Mouse (Mus musculus) erythroblast, adult 5-6 weeks (primary cell): ENCODE results near the gene Cdc42se1. TPM values are rescaled to one million over a fixed set of nuclear protein-coding genes. Genes with fewer than 3 reads are reported as not detected.

Source experiments
- ATAC-seq: replicated peaks from 2 replicates; pipeline ENCODE4 v1.8.0; 2016; ENCODE audit warnings: moderate number of reproducible peaks, mild to moderate bottlenecking, moderate TSS enrichment, inconsistent platforms; ENCODE audit not compliant: poor library complexity, low FRiP score, severe bottlenecking
- total RNA-seq, 2 experiments: library from RNA; stranded (forward) in 1 of 2; stranded (reverse) in 1 of 2; fragments of 150-400 nt in 1 of 2; fragments of 200-764, 138-1000 nt in 1 of 2; gene quantifications; 2 replicates each; pipeline versions ENCODE4 v1.2.3 to v1.2.4; 2015 to 2017; ENCODE audit warnings: low replicate concordance in 2 of 2

Gene Cdc42se1
- total RNA-seq, 2 experiments from 2014 or later = 21.5 to 53.4 TPM

GRCm38 (mm10) chr3:95281216-95282126 is 52.9 kb downstream of the Cdc42se1 start, which contains the start of the genes Mindy1 and Prune1:
Mindy1 (plus strand) TSS chr3:95281345.
Prune1 (minus strand) TSS chr3:95282076.
- ATAC-seq = peak; percentile 82

- ATAC-seq = peak; percentile 47
Measured at GRCm38 (mm10) chr3:95282381-95282864, 53.9 kb downstream of the Cdc42se1 start.

GRCm38 (mm10) chr3:95282865-95283588 is 54.5 kb downstream of the Cdc42se1 start:
- peak; percentile 65 for ATAC-seq

- no peak for ATAC-seq
Measured at GRCm38 (mm10) chr3:95283589-95283941, 55.0 kb downstream of the Cdc42se1 start.

GRCm38 (mm10) chr3:95284062-95284461 is 55.5 kb downstream of the Cdc42se1 start:
- no peak for ATAC-seq

GRCm38 (mm10) chr3:95284501-95285281 is 56.2 kb downstream of the Cdc42se1 start:
- ATAC-seq = no peak

GRCm38 (mm10) chr3:95285390-95285789 is 56.9 kb downstream of the Cdc42se1 start:
- no peak for ATAC-seq

Other genes starting within 250 kb of the Cdc42se1 start
- gene Zfp687, start 213.3 kb upstream of the Cdc42se1 start, total RNA-seq (2015; ENCODE audit: low replicate concordance) = 5.9 and 6.5 TPM in 2 replicates
- gene Zfp687, start 213.3 kb upstream of the Cdc42se1 start, total RNA-seq (2017; ENCODE audit: low replicate concordance) = 4.3 and 6.4 TPM in 2 replicates
- gene Psmd4, start 186.1 kb upstream of the Cdc42se1 start, total RNA-seq (2015; ENCODE audit: low replicate concordance) = 76.9 and 89.3 TPM in 2 replicates
- gene Psmd4, start 186.1 kb upstream of the Cdc42se1 start, total RNA-seq (2017; ENCODE audit: low replicate concordance) = 102 and 150 TPM in 2 replicates
- 31.5 and 42.4 TPM in 2 replicates for gene Pip5k1a, start 121.8 kb upstream of the Cdc42se1 start, total RNA-seq (2015; ENCODE audit: low replicate concordance)
- gene Pip5k1a, start 121.8 kb upstream of the Cdc42se1 start, total RNA-seq (2017; ENCODE audit: low replicate concordance) = 71.0 and 81.5 TPM in 2 replicates
- 8.5 and 19.4 TPM in 2 replicates for gene Vps72, start 117.7 kb upstream of the Cdc42se1 start, total RNA-seq (2015; ENCODE audit: low replicate concordance)
- 14.6 and 18.8 TPM in 2 replicates for gene Vps72, start 117.7 kb upstream of the Cdc42se1 start, total RNA-seq (2017; ENCODE audit: low replicate concordance)
- gene Tmod4, start 104.3 kb upstream of the Cdc42se1 start, total RNA-seq (2015; ENCODE audit: low replicate concordance) = not detected in 2 replicates
- gene Tmod4, start 104.3 kb upstream of the Cdc42se1 start, total RNA-seq (2017; ENCODE audit: low replicate concordance) = 0.17 and 3.3 TPM in 2 replicates
- 36.4 and 39.0 TPM in 2 replicates for gene Scnm1, start 94.7 kb upstream of the Cdc42se1 start, total RNA-seq (2015; ENCODE audit: low replicate concordance)
- gene Scnm1, start 94.7 kb upstream of the Cdc42se1 start, total RNA-seq (2017; ENCODE audit: low replicate concordance) = 38.9 and 39.8 TPM in 2 replicates
- 7.7 and 12.1 TPM in 2 replicates for gene Lysmd1, start 94.6 kb upstream of the Cdc42se1 start, total RNA-seq (2015; ENCODE audit: low replicate concordance)
- 11.7 and 13.7 TPM in 2 replicates for gene Lysmd1, start 94.6 kb upstream of the Cdc42se1 start, total RNA-seq (2017; ENCODE audit: low replicate concordance)
- gene Tnfaip8l2, start 86.4 kb upstream of the Cdc42se1 start, total RNA-seq (2015; ENCODE audit: low replicate concordance) = 10.2 and 17.1 TPM in 2 replicates
- gene Tnfaip8l2, start 86.4 kb upstream of the Cdc42se1 start, total RNA-seq (2017; ENCODE audit: low replicate concordance) = 6.0 and 12.4 TPM in 2 replicates
- not detected in 2 replicates for gene Sema6c, start 68.3 kb upstream of the Cdc42se1 start, total RNA-seq (2015; ENCODE audit: low replicate concordance)
- not detected in 2 replicates for gene Sema6c, start 68.3 kb upstream of the Cdc42se1 start, total RNA-seq (2017; ENCODE audit: low replicate concordance)
- gene Gabpb2, start 10.8 kb upstream of the Cdc42se1 start, total RNA-seq (2015; ENCODE audit: low replicate concordance) = 12.5 and 16.1 TPM in 2 replicates
- 38.1 and 40.8 TPM in 2 replicates for gene Gabpb2, start 10.8 kb upstream of the Cdc42se1 start, total RNA-seq (2017; ENCODE audit: low replicate concordance)
- 3.1 TPM in 1 of 2 replicates, not detected in the other for gene Mllt11, start 3.4 kb downstream of the Cdc42se1 start, total RNA-seq (2015; ENCODE audit: low replicate concordance)
- 0.14 TPM in 1 of 2 replicates, not detected in the other for gene Mllt11, start 3.4 kb downstream of the Cdc42se1 start, total RNA-seq (2017; ENCODE audit: low replicate concordance)
- not detected in 2 replicates for gene Gm128, start 12.9 kb downstream of the Cdc42se1 start, total RNA-seq (2015; ENCODE audit: low replicate concordance)
- gene Gm128, start 12.9 kb downstream of the Cdc42se1 start, total RNA-seq (2017; ENCODE audit: low replicate concordance) = not detected in 2 replicates
- not detected in 2 replicates for gene Bnipl, start 22.5 kb downstream of the Cdc42se1 start, total RNA-seq (2015; ENCODE audit: low replicate concordance)
- gene Bnipl, start 22.5 kb downstream of the Cdc42se1 start, total RNA-seq (2017; ENCODE audit: low replicate concordance) = 0.68 TPM in 1 of 2 replicates, not detected in the other
- 23.2 and 27.4 TPM in 2 replicates for gene Mindy1, start 52.6 kb downstream of the Cdc42se1 start, total RNA-seq (2015; ENCODE audit: low replicate concordance)
- 17.7 and 28.2 TPM in 2 replicates for gene Mindy1, start 52.6 kb downstream of the Cdc42se1 start, total RNA-seq (2017; ENCODE audit: low replicate concordance)
- 3.3 and 7.5 TPM in 2 replicates for gene Prune1, start 53.3 kb downstream of the Cdc42se1 start, total RNA-seq (2015; ENCODE audit: low replicate concordance)
- gene Prune1, start 53.3 kb downstream of the Cdc42se1 start, total RNA-seq (2017; ENCODE audit: low replicate concordance) = 2.6 and 4.4 TPM in 2 replicates
- gene Anxa9, start 78.4 kb downstream of the Cdc42se1 start, total RNA-seq (2015; ENCODE audit: low replicate concordance) = 2.7 and 3.3 TPM in 2 replicates
- gene Anxa9, start 78.4 kb downstream of the Cdc42se1 start, total RNA-seq (2017; ENCODE audit: low replicate concordance) = 0.98 and 2.1 TPM in 2 replicates
- gene Cers2, start 86.1 kb downstream of the Cdc42se1 start, total RNA-seq (2015; ENCODE audit: low replicate concordance) = 45.1 and 45.2 TPM in 2 replicates
- gene Cers2, start 86.1 kb downstream of the Cdc42se1 start, total RNA-seq (2017; ENCODE audit: low replicate concordance) = 26.8 and 31.9 TPM in 2 replicates
- gene Setdb1, start 128.5 kb downstream of the Cdc42se1 start, total RNA-seq (2015; ENCODE audit: low replicate concordance) = 6.1 and 20.6 TPM in 2 replicates
- 6.6 and 7.5 TPM in 2 replicates for gene Setdb1, start 128.5 kb downstream of the Cdc42se1 start, total RNA-seq (2017; ENCODE audit: low replicate concordance)
- gene 4930558C23Rik, start 174.1 kb downstream of the Cdc42se1 start, total RNA-seq (2015; ENCODE audit: low replicate concordance) = not detected in 2 replicates
- gene 4930558C23Rik, start 174.1 kb downstream of the Cdc42se1 start, total RNA-seq (2017; ENCODE audit: low replicate concordance) = not detected in 2 replicates
- gene Arnt, start 205.7 kb downstream of the Cdc42se1 start, total RNA-seq (2015; ENCODE audit: low replicate concordance) = 35.9 and 43.1 TPM in 2 replicates
- gene Arnt, start 205.7 kb downstream of the Cdc42se1 start, total RNA-seq (2017; ENCODE audit: low replicate concordance) = 36.0 and 53.4 TPM in 2 replicates